ENCODE assay signal across 16 mouse cellular contexts in genomic region chr11:71409211-71409765, GRCm38 (mm10).
"Had no signal": no experiment of that assay in that cellular context is flagged by ENCODE, and none has a peak within 500 bp of the region (broad histone marks: within the 10 kb centered on the region; RNA-seq: fewer than 3 reads in every experiment).

No protein-coding gene starts in this region.

- DNase-seq: lung, adult 18-20 months; lung, embryonic 14.5 days; lung, postnatal 10 days; lung, postnatal 4 days; midbrain, embryonic 14.5 days; right cerebral cortex, postnatal 14 days; thymus, adult 2 months; thymus, postnatal 25 days; thymus, postnatal 4 days had no signal

- H3K4me3 ChIP-seq: midbrain, embryonic 10.5 days; myocyte; neural tube, embryonic 13.5 days; neural tube, embryonic 15.5 days; stomach, embryonic 15.5 days had no signal

- H3K4me1 ChIP-seq: stomach, embryonic 15.5 days had no signal

- H3K9ac ChIP-seq: lung, embryonic 14.5 days; neural tube, embryonic 13.5 days; neural tube, embryonic 15.5 days; stomach, embryonic 15.5 days had no signal

- H3K36me3 ChIP-seq: midbrain, embryonic 10.5 days; neural tube, embryonic 13.5 days; neural tube, embryonic 15.5 days; stomach, embryonic 15.5 days had no signal

- H3K27ac ChIP-seq: midbrain, embryonic 10.5 days; neural tube, embryonic 13.5 days; neural tube, embryonic 15.5 days; stomach, embryonic 15.5 days; stomach, postnatal 0 days had no signal

- H3K9me3 ChIP-seq: midbrain, embryonic 10.5 days; neural tube, embryonic 13.5 days; neural tube, embryonic 15.5 days; stomach, embryonic 15.5 days had no signal

- H3K27me3 ChIP-seq: neural tube, embryonic 13.5 days; neural tube, embryonic 15.5 days; stomach, embryonic 15.5 days had no signal

- H3K4me2 ChIP-seq: lung, embryonic 14.5 days; neural tube, embryonic 13.5 days; neural tube, embryonic 15.5 days; stomach, embryonic 15.5 days had no signal

- ATAC-seq: midbrain, embryonic 16.5 days had no signal
